Mouse (Mus musculus) stomach, postnatal 0 days (tissue): Measurements from ENCODE around the gene Gm38431.

Experiments
- CTCF ChIP-seq: IDR thresholded peaks from 2 replicates; pipeline ENCODE4 v1.5.1; 2016; ENCODE audit warnings: antibody characterized with exemption, low read depth, mild to moderate bottlenecking, moderate library complexity
- EP300 ChIP-seq: optimal IDR thresholded peaks from 2 replicates; pipeline ENCODE3; 2016; ENCODE audit warnings: antibody characterized with exemption

DNA sequence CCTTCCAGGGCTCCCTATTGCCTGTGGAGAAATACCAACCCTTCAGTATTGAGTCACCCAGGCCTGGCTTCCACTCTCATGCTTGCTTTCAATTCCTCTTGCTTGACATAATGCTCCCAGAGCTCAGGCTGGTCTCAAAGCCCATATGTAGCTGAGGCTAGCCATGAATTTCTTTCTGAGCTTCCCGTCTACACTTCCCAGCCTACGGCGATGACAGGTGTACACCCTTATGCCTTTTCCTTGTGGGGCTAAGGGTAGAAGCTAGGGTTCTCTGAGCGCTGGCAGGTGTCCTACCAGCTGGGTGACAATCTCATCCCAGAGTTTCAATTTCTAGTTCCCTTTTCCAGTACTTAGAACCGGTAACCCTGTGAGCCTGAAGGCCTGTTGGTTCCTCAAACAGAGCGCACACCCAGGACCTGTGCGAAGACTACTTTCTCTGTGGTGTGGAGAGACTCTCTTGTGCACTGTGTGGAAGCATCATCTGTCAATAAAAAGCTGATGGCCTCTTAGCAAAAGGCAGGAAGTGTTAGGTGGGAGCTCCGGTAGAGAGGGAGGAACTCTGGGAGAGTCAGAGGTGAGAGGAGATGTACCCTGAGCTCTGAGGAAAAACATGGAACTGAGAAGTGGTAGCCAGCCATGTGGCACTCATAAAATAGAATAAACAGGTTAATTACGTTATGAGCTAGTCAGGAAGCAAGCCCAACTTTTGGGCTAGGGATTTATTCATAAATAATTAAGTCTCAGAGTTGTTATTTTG lies 33.9 kb upstream of the Gm38431 start:
- TF ChIP-seq CTCF (no peak), EP300 (no peak)
